Comparison of ENCODE assay signal across 9 mouse cellular contexts in the genomic region with DNA sequence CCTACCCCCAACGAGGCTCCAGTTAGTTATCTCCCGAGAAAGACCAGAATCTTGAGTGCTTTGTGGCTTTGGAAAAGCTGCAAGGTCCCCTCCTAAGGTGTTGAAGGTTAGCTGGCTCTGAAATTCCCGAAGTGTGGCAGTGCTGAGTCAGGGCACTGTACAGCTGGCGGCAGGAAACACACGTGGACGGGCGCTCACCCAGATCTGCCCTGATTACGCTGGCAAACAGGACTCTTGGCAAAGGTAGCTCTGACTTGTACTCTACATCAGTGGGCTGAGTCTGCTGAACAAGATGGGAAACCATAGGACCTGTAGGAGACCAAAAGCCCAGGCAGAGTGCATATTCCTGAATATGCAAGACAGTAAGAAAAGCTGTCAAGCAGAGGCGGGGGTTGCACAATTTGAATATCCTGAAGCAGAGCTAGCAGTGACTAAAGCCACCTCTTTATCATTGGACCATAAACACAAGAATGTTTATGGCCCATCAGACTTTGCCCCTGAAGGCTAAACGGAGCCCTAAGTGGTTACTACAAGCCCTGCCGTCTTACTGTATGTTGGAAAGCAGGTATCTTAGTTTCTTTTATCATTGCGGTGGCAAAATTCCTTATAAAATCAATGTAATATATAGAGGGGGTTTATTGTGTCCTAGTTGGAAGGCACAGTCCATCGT.
DNase-seq lines count a peak whose midpoint lies in the region; TF ChIP-seq lines count a peak whose summit lies in the region.
"Had no signal": no experiment of that assay in that cellular context is flagged by ENCODE, and none has a peak within 500 bp of the region (broad histone marks: within the 10 kb centered on the region; RNA-seq: fewer than 3 reads in every experiment).

No protein-coding gene starts in this region.

- DNase-seq in gastrocnemius, adult 18-20 months (ENCODE audit: low spot score): peak; percentile 18
- DNase-seq in gastrocnemius, postnatal 4 days (ENCODE audit: low spot score in 2 of 2): no peak
- peak; percentile 14 for DNase-seq in NIH3T3 (ENCODE audit: low read depth)
- DNase-seq in gastrocnemius, adult 2 months: peak; percentile 69
- peak; percentile 79 for DNase-seq in kidney, adult 11 months
- DNase-seq in thymus, postnatal 0 days (ENCODE audit: low spot score): no peak
- no peak for DNase-seq in left cerebral cortex, postnatal 10 days (ENCODE audit: extremely low spot score in 1 of 2, low spot score in 2 of 2)
- no peak for DNase-seq in embryo, embryonic 10.5 days (ENCODE audit: low spot score)

- no peak for TF ChIP-seq CTCF in gastrocnemius, adult 2 months (IDR thresholded peaks at IDR 0.05)

- peak overlapping the region; percentile 45 for H3K4me3 ChIP-seq in gastrocnemius, adult 2 months

- intact Hi-C loops in gastrocnemius, adult 2 months (cut with DNase I): no loop called here
- intact Hi-C loops in left cerebral cortex, postnatal 10 days (cut with DNase I): no loop called here

- H3K27ac ChIP-seq in gastrocnemius, adult 2 months: no peak overlapping the region
- H3K27ac ChIP-seq: liver, embryonic 14.5 days had no signal

Comparison
In these comparisons a context has a peak if more than half of its experiments do, and no peak if none do; other contexts are left out.
1. DNase-seq: peak in gastrocnemius, adult 18-20 months (single experiment), NIH3T3 (single experiment), gastrocnemius, adult 2 months (single experiment) and kidney, adult 11 months (single experiment); none in gastrocnemius, postnatal 4 days (0 of 2), thymus, postnatal 0 days (single experiment), left cerebral cortex, postnatal 10 days (0 of 2) and embryo, embryonic 10.5 days (single experiment).